Mouse (Mus musculus): Measurements from ENCODE around the gene G430095P16Rik.

Gene G430095P16Rik

DNA sequence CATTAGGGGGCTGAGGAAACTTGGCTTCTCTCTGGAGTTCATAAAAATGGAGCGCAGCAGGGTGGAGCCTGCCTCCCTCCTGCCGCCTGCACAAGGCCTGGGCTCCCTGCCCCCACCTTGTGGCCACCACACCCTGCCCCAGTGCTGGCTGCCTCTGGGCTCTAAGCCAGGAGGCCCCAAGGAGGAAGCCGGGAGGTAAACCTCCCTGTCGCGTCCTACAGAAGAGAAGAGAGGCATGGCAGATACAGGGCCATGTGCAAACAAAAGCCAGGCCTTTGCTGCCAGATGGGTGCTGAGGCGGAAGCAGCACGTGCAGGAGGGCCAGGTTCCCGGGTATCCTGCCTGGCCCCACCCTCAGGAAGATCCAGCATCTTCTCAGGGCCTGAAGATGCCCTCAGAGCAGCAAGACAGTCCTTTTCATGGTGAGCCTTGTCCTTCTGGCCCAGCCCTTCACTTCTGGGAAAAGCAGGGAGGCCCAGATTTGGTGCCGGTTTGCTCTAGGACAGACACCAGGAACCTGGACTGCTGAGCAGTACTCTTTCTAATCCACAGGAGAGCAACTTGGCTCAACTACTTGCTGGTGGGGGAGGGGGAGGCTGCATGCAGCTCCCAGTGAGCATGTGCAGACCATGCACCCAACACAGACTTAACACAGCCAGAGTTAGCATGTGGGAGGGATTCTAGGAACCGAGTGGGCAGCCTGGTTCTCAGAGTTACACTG is at the start of gene G430095P16Rik:
Gene G430095P16Rik, plus strand, starts transcription at position 158 of the 721 bp plus-strand sequence.
- peak; percentile 78 for DNase-seq

DNA sequence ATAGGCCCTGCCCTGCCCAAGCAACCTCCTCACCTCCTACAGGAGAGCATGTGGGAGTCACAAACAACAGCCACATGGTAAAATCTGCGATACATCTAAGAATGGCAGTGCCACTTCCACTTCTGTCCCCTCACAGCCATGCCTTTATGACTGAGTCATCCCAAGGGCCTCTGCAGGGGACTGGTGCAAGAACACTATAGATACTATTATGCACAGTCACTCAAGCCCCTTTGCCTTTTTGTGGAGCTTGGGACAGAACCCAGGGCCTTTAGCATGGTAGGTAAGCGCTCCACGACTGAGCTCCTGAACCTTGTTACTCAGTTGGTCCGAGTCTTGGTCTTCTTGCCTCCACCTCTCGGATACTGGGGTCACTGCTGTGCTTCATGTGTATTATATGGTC is 45.5 kb upstream of the G430095P16Rik start:
- DNase-seq = no peak

DNA sequence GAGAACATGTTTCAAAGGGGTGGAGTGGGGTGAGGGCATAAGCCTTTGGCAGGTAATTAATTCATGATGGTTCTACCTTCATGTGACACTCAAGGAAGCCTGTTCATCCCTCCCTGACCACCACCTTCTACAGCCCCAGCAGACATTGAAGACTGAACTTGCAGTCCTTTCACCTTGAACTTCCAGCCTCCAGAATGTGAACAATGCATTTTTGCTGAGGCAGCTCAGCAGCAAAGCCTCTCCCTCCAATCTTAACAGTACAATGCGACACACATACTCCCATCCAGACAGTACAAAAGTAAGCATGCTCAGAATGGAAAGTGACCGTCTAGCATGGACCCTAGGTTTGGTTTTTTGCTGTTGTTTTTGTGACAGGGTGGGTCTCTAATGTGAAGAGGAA is 41.3 kb upstream of the G430095P16Rik start:
- no peak for DNase-seq

DNA sequence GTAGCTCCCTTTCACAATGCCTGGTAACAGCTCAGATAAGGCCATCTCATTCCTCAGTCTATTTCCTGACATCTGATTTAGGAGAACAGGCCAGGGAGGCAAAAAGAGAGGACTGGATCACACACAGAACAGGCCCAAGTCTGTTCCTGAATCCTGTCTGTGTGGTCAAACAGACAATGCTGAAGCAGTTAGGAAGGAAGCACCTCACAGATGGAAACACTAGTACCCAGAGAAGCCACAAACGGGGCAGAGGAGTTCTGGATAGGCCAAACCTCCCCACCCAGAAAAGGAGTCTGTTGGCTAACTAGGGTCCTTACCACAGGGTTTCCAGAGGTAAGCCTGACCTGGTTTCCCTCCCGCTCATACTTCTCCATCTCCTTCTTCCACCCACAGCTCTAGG is 40.5 kb upstream of the G430095P16Rik start:
- DNase-seq = no peak

DNA sequence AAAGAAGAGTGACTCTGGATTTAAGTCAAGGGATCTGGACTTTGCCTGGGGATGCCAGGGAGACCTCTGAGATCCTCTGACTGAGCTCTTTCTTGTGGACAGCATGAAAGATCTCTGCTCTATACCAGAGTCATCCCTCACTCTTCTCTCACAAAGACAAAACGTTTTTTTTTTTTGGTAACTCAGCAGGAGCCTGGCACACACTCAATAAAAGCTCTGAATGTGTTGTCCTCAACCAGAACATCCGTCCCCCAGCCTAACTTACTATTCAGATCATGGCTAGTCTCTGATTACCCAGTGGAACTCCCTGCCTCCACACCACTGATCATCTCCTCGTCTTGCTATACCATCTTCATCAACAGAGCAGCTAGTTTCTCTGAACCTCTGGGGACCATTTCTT is 38.3 kb upstream of the G430095P16Rik start:
- DNase-seq = peak; percentile 37

DNA sequence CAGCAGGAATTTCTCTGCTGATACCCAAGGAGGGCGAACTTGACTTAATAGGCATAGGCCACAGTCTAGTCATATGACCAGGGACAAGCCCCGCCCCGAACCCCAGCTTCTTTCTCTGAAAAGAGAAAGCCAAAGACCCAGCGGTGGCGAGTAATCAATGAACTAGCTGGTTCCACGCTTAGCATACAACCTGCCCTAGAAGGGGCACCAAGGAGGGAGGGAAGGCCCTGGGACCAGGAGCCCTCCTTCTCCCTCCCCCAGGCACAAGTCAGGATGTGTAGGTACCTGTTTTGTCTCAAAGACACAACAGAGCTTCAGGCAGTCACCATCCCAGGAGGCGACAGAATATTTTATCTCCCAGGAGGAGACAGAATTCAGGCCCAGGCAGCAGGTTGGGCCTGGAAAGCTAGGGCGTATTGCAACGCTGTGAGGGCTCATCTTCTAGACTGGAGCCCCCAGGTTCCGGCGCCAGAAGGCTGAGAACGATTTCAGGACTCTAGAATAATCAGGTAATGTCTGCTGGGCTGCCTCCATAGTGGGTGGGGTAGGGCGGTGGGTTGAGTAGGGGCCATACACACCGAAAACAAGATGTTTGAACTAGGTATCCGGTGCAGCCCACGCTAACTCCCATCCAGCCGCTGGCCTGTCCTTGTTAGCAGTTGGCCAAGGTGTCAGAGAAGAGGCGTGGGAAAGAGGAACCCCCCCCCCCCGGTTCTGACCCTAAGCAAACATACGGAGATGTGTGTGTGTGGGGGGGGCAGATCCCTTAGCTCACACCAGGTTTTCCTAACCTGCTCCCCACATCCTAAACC is 36.4 kb upstream of the G430095P16Rik start, which contains the start of gene Trmt1:
Gene Trmt1, plus strand, starts transcription at position 117 of the 812 bp plus-strand sequence.
- peak; percentile 52 for DNase-seq

DNA sequence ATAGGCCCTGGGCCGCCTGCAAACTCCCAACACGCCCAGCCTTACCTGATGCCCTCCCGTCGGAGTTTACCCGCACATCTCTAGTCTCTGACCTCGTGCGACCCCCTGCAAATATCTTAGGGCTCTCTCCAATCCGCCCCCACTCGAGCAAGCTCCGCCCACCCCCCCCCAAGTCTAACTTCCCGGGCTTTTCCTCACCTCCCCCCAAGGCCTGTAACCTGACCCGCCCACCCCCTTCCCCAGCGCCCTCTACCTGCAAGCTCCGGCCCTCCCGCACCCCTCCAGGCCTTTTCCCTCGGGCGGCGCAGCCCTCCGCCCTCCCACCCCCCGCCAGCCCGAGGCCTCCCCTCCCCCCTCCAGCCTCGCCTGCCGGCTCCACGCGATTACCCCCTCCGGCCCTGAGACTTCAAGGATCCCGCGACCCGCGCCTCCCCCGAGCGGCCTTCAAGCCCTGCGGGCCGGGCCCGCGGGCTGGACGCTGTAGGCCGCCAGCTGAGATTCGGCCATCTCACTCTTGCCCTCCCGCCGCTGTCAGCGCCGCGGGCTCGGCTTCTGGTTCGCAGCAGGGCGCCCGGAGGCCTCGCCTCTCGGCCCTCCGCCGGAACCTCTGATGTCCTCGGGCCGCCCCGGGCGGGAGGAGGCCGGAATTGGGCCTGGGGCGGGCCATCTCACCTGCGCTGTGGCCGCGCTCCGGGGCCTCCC is 35.7 kb upstream of the G430095P16Rik start:
- peak; percentile 68 for DNase-seq

DNA sequence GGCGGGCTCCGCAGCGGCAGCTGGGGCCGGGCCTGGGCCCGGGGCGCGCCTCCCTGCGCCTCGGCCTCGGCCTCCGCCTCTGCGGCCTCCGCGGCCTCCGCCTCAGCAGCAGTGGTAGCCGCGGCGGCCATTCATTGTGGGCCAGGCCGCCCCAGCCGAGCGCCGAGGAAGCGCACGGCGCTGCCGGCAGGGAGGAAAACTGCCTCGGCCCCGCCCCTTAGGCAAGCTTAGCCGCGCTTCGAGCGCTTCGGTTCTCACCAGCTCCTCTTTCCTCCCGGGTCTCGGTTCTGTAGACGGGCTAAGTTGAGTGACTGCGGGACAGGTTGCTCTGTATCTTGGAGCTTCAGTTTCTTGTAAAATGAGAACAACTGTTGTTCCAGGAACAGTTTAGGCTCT is 35.1 kb upstream of the G430095P16Rik start, which contains the start of gene Nacc1:
Gene Nacc1, minus strand, starts transcription at position 158 of the 396 bp plus-strand sequence.
- DNase-seq = peak; percentile 87

DNA sequence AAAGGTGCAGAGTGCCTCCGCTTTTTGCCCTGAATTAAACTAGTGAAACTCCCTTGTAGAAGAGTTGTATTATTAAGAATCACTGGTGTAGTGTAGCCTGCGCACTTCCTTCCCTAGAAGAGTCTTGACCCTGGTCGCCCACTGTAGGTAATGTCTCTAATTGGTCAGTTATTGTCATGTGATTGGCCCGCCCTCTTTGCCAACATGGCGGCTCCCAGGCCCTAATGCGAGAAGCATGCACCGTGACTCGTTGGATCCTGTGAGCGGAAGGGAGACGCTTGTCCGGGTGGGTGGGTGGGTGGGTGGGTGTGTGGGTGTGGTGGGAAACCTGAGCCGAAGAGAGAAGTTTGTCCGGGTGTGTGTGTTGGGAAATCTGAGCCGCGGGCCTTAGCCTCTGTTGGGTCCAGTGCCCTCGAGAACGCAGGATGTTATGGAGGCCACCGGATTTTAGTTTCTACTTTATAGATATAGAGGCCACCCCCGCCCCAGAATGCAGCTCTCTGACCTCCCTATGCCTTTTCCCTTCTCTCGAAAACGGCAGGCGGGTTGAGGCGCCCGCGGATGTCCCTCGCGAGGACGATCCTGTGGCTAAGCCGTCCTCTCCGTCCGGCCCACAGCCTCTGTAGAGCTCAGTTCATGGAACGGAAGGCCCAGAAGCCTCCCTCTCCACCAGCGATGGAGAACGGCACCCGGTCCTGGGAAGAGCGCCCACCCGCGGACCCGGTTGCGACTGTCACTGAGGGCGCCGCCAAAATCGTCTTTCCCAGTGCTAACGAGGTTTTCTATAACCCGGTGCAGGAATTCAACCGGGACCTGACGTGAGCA is 33.5 kb upstream of the G430095P16Rik start:
- peak; percentile 91 for DNase-seq

DNA sequence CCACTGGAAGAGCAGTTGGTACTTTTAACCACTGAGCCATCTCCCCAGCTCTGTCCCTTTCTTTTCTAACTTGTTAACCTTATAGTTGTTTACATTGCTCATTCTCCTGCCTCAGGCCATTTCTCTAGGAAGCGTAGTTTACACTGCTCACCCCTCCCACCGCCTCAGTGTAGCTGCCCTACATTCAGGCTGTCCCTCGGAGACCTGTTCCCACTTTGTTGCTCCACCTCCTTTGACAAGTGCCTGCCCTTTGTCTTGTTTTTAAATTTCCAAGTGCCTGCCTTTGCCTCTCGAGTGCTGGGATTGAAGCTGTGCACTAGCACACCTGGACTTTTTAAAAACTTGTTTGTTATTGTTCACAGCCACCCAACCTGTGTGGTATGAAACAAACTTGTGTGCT is 29.5 kb upstream of the G430095P16Rik start:
- DNase-seq = no peak

DNA sequence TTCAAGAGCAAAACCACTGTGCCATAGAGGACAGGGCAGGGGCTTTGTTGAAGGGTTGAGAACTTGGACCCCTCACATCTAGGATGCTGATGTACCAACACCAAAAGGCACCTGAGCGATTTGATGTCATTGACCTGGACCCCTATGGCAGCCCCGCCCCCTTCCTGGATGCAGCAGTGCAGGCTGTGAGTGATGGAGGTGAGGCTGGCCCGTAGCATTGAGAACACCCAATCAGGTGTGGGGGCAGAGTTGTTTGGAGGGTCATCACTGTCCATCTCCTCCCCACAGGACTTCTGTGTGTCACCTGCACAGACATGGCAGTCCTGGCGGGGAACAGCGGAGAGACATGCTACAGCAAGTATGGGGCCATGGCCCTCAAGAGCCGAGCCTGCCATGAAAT is 27.7 kb upstream of the G430095P16Rik start:
- DNase-seq = no peak

DNA sequence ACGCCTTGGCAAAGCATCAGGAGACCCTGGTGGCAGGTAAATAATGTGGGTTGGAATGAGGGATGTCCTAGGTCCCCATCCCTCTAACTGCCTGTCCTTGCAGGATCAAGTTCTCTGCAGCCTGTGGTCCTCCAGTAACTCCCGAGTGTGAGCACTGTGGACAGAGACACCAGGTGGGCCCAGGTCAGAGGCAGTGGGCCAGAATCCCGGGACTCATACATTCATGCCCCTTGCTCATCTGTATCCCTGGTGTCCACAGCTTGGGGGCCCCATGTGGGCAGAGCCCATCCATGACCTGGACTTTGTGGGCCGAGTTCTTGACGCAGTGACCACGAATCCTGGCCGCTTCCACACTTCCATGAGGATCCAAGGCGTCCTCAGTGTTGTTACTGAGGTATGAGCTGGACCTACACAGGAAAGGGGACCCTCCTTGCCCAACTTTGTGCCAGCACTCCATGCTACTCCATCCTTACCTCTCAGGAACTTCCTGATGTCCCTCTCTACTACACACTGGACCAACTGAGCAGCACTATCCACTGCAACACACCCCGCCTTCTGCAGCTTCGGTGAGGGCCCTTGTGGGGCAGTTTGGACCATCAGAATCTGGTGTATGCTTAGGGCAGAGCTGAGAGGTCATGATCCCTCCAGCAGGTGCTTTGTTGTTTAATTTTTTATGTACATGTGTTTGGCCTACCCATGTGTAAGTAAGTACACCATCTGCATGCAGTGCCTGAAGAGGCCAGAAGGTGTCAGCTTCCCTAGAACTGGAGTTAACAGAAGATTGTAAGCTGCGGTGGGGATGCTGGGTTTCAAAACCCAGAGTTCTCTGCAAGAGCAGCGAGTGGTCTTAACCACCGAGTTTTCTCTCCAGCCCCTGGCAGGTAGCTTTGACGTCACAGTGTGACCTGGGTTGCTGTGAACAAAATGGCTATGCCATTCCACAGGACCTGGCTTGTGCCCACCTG is 25.4 kb upstream of the G430095P16Rik start:
- no peak for DNase-seq

DNA sequence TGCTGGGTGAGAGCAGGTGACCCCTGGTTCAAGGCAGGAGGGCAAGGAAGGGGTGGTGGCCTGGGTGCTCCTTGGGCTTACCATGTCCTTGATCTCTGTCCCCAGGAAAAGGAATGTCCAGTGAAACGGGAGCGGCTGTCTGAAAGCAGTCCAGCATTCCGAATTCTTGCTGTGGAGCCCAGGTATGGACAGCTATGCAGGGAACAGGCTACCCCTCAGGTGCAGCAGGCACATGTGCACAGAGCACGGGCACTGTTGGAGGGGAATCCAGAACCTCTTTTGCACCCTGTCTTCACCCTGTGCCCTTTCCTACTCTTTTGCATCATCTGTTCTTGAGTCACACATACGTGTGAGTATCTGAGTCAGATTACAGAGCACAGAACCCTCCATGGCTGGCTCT is 24.5 kb upstream of the G430095P16Rik start:
- DNase-seq = no peak

DNA sequence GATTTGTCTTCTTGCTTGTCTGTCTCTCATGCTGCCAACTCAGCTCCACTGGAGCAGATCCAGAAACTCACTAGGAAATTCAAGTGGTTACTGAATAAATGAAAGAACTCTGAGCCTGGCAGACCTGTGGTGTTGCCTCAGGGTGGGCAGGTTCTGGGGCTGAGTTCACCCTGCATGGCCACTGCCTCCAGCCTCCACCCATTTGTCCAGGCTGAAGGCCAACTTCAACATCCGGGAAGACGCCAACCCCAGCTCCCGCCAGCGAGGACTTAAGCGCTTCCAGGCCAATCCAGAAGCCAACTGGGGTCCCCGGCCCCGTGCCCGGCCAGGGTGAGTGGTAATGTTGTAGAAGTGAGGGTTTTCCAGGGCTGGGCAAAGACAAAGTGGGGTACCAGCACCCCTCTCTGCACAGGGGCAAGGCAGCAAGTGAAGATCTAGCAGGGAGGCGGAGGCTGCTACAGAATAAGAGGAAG is 23.8 kb upstream of the G430095P16Rik start:
- DNase-seq = no peak

DNA sequence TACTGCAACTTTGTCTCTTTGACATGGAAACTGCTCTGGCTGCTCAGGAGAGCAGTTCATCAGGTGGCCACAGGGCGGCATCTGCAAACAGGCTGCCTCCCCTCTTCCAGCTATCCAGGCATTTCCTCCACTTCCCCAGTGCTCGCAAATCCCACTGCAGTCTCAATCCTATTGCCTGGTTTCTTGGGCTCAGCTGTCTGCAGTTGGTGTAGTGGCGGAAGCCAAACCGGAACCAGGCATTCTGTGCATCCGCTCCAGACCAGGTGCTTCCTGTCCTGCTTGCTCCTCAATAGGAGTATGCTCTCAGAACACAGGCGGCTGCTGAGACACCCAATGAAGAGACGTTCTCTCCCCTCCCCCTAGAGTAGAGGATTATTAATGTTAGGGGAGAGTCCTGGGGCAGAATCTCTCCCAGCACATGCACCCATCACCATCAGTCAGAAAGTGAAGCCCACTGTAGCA is 22.9 kb upstream of the G430095P16Rik start:
- no peak for DNase-seq

DNA sequence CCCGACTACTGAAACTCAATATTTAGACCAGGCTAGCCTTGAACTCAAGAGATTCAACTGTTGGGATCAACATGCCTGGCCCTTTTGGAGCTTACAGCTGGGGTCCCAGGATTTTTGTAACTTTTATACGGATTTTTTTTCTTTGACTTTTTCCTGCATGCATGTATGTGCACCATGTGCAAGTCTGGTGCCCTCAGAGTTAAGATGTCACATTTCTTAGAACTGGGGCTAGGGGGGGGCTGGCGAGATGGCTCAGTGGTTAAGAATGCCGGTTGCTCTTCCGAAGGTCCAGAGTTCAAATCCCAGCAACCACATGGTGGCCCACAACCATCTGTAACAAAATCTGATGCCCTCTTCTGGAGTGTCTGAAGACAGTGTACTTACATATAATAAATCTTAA is 22.3 kb upstream of the G430095P16Rik start:
- no peak for DNase-seq

DNA sequence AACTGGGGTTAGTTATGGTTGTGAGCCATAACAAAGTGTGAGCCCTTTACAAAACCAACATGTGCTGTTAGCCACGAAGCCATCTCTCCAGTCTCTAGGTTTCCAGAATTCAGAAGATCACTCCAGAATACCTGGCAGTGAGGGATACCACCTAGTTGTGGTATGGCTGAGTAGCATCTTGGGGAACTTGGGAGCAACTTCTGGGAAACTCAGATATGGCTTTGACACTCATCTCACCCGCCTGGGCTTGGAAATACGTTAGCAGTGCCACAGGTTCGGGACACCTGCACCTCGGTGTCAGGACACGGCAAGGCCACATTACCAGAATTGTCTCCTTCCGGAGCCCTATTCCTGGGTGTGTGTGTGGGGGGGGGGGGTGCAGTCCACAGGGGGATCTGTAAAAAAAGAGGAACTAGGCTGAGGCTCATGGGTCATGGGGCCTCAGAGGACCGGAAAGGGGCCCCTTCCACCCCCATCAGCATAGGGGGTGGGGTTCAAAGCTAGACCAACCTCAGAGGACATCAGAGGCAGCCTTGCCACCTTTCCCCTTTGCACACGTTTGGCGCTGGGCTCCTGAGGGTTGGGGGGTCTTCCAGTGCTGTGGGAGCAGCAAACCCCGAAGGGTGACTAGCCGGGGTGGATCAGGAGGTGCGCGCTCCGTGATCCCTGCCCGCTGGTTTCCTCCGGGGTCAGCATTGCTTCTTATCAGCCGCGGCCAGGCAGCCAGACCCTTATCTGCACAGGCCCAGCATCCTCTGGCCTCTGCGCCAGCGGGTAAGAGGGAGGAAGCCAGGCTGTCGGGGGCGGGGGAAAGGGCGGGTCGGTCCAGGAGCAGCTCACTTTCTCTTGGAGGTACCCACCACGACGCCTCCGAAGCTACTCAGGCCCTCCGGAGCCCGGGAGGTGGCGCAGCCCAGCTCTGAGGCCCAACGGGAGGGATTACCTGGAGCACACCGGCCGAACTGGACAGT is 21.6 kb upstream of the G430095P16Rik start, which contains the start of gene Lyl1:
Gene Lyl1, plus strand, starts transcription at position 517 of the 971 bp plus-strand sequence.
- no peak for DNase-seq

DNA sequence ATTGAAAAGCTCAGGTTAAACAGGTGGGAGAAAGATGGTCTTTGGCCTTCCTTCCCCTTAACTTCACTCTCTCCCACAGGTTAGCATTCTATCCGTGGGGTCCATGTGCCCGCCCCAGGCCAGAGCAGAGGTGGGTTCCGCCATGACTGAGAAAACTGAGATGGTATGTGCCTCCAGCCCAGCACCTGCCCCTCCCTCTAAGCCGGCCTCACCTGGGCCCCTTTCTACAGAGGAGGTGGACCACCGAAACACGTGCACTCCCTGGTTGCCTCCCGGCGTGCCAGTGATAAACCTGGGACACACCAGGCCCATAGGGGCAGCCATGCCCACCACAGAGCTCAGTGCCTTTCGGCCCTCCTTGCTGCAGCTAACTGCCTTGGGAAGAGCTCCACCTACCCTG is 20.2 kb upstream of the G430095P16Rik start:
- DNase-seq = no peak

DNA sequence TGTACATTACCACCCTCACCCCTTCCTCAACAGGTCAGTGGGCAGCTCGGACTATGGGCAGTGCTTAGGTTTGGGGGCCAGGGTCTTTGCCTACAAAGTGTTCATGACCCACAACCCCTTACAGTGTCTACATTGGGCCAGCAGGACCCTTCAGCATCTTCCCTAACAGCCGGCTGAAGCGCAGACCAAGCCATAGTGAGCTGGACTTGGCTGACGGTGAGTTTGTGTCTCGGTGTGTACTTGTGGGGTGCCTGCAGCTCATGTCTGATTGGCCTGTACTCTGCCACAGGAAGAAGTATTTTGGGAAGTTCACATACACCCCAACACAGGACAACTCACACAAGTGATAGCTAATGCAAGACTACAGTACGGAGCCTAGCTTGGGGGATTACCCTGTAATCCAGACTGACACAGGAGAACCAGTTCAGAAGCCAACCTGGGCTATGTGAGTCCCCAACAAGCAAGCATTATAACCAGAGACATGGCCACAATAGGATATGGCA is 19.8 kb upstream of the G430095P16Rik start:
- DNase-seq = no peak
